Mouse (Mus musculus) heart, postnatal 4 days (tissue): Measurements from ENCODE around the gene Grb10. TPM values are rescaled to one million over a fixed set of nuclear protein-coding genes. Genes with fewer than 3 reads are reported as not detected.

Experiments
- DNase-seq: peaks from one replicate; pipeline ENCODE4 v3.0.0; 2021
- total RNA-seq, 2 experiments: library from RNA; stranded (reverse); gene quantifications; 2 replicates each; pipeline ENCODE4 v1.2.3; 2021

The Grb10 gene
- total RNA-seq, 2 experiments from 2014 or later: 356 to 401 TPM

GRCm38 (mm10) chr11:11967519-11967918 lies 71.0 kb downstream of the Grb10 start:
- no peak for DNase-seq

GRCm38 (mm10) chr11:11966220-11966619 lies 72.3 kb downstream of the Grb10 start:
- DNase-seq: no peak

GRCm38 (mm10) chr11:11965501-11966125 lies 72.9 kb downstream of the Grb10 start:
- DNase-seq: peak; percentile 88

- no peak for DNase-seq
Observed at GRCm38 (mm10) chr11:11964729-11965128, 73.8 kb downstream of the Grb10 start.

- DNase-seq: no peak
Observed at GRCm38 (mm10) chr11:11963587-11963986, 74.9 kb downstream of the Grb10 start.

GRCm38 (mm10) chr11:11963065-11963464 lies 75.4 kb downstream of the Grb10 start:
- DNase-seq: no peak

GRCm38 (mm10) chr11:11962629-11962954 lies 75.9 kb downstream of the Grb10 start:
- no peak for DNase-seq

- peak; percentile 67 for DNase-seq
Observed at GRCm38 (mm10) chr11:11961917-11962628, 76.4 kb downstream of the Grb10 start.

GRCm38 (mm10) chr11:11960858-11961257 lies 77.6 kb downstream of the Grb10 start:
- DNase-seq: no peak

- DNase-seq: no peak
Observed at GRCm38 (mm10) chr11:11960227-11960626, 78.3 kb downstream of the Grb10 start.

GRCm38 (mm10) chr11:11958479-11958878 lies 80.0 kb downstream of the Grb10 start:
- no peak for DNase-seq

GRCm38 (mm10) chr11:11958061-11958361 lies 80.5 kb downstream of the Grb10 start:
- DNase-seq: no peak

GRCm38 (mm10) chr11:11957211-11958060 lies 81.0 kb downstream of the Grb10 start:
- no peak for DNase-seq

- no peak for DNase-seq
Observed at GRCm38 (mm10) chr11:11955783-11956182, 82.7 kb downstream of the Grb10 start.

GRCm38 (mm10) chr11:11954606-11955005 lies 83.9 kb downstream of the Grb10 start:
- DNase-seq: no peak

- no peak for DNase-seq
Observed at GRCm38 (mm10) chr11:11954115-11954438, 84.4 kb downstream of the Grb10 start.

GRCm38 (mm10) chr11:11953364-11954114 lies 84.9 kb downstream of the Grb10 start:
- DNase-seq: no peak

GRCm38 (mm10) chr11:11952569-11952968 lies 85.9 kb downstream of the Grb10 start:
- DNase-seq: no peak

GRCm38 (mm10) chr11:11948988-11949365 lies 89.5 kb downstream of the Grb10 start:
- no peak for DNase-seq

- no peak for DNase-seq
Observed at GRCm38 (mm10) chr11:11948321-11948987, 90.0 kb downstream of the Grb10 start.

GRCm38 (mm10) chr11:11947857-11948256 lies 90.6 kb downstream of the Grb10 start:
- DNase-seq: no peak

- no peak for DNase-seq
Observed at GRCm38 (mm10) chr11:11945766-11946165, 92.7 kb downstream of the Grb10 start.

- DNase-seq: no peak
Observed at GRCm38 (mm10) chr11:11944814-11945213, 93.7 kb downstream of the Grb10 start.
